Mouse (Mus musculus) olfactory bulb, adult 2 months (tissue): ENCODE measurements around the gene Lalba.

ENCODE experiments used
- CTCF ChIP-seq: fragments of 200-500 bp; IDR thresholded peaks from 2 replicates; pipeline ENCODE4 v1.5.1; 2012; ENCODE audit warnings: low read depth, mild to moderate bottlenecking, low read length, moderate library complexity; ENCODE audit not compliant: insufficient read depth
- POLR2A ChIP-seq: fragments of 200-500 bp; IDR thresholded peaks from 2 replicates; pipeline ENCODE4 v1.6.1; 2012; ENCODE audit warnings: mild to moderate bottlenecking, low read depth, low read length, moderate library complexity; ENCODE audit not compliant: insufficient read depth

- no peak for TF ChIP-seq CTCF
- no peak for TF ChIP-seq POLR2A
Observed at GRCm38 (mm10) chr15:98469596-98469995, 12.9 kb downstream of the Lalba start, which contains the start of gene OR5BS1P.
